Mouse (Mus musculus): ENCODE data around the gene Plk1.

- TF ChIP-seq CTCF (IDR thresholded peaks at IDR 0.05; ENCODE audit: borderline replicate concordance, insufficient read depth, low read depth, low read length) = no peak
- TF ChIP-seq POLR2A (IDR thresholded peaks at IDR 0.05; ENCODE audit: borderline replicate concordance, insufficient read depth, low read length) = no peak
Measured at GRCm38 (mm10) chr7:122208276-122209021, 49.2 kb downstream of the Plk1 start.

Measured in cerebellum, adult 2 months (tissue).